Mouse (Mus musculus): ENCODE data around the gene Diexf. TPM values are rescaled to one million over a fixed set of nuclear protein-coding genes. Genes with fewer than 3 reads are reported as not detected.

Gene Diexf
- polyA plus RNA-seq, 1 experiment from 2014 or later: 10.8 TPM

DNA sequence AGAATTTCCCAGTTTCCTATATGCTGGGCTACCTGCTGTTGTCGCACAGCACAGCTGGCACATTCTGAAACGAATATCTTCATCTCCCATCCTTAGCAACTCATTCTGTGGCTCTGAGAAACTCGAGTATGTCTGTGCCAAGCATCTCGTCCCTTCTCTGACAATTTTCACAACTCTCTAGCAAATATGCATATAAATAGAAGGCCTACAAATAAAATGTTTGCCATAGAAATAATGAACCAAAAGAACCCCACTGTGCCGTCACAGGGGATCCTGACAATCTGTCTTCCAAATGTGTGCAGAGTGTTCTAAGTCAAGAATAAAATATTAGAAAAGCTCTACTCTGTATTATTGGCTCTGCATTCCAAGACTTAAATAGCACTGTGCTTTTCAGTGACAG is 70.5 kb downstream of the Diexf start:
- WGBS: 76% methylated on average over 5 of the region's 5 CpGs

DNA sequence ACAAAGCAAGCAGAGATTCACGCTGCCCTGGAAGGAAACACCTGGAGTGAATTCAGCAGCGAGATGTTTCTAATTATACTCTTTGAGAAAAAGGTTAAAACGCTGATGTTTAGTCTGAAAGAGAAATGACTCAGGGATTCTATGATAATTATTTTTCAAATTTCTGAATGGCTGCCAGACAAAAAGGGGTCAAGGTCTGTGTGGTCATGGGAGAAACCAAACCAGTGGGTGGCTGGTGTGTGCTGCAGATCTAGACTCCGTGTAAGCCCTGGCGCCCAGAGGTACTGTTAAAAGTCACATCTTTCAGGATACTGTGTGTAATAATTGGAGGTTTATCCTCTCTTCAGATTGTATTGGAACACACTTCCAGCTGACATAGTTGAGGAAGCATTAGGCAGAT is 75.7 kb downstream of the Diexf start:
- Histone ChIP-seq H3K27me3 (ENCODE audit: control insufficient read depth, insufficient read depth, low read length) (no peaks in the 10 kb centered on the region), H3K36me3 (ENCODE audit: control insufficient read depth, insufficient read depth, low read length) (no peaks in the 10 kb centered on the region), H3K4me1 (ENCODE audit: control insufficient read depth, insufficient read depth, low read length) (no peaks in the 10 kb centered on the region), H3K4me3 (ENCODE audit: low read depth, low read length) (no peak overlapping the region), H3K9ac (ENCODE audit: low read length) (no peak overlapping the region), H3K4me2 (ENCODE audit: low read depth) (no peak overlapping the region), H3K9me3 (ENCODE audit: control insufficient read depth, low read length) (no peaks in the 10 kb centered on the region), H3K27ac (ENCODE audit: low read depth, low read length) (no peak overlapping the region)
- ATAC-seq (ENCODE audit: insufficient read depth, low FRiP score, low TSS enrichment) (no peak), DNase-seq (ENCODE audit: low spot score) (no peak)
- 83% methylated on average over 5 of the region's 5 CpGs for WGBS

More for the DNA sequence above, 70.5 kb downstream of the Diexf start:
- no peaks in the 10 kb centered on the region for H3K27me3 ChIP-seq (ENCODE audit: control insufficient read depth, insufficient read depth, low read length)
- no peak for DNase-seq (ENCODE audit: low spot score)
- no peaks in the 10 kb centered on the region for H3K4me1 ChIP-seq (ENCODE audit: control insufficient read depth, insufficient read depth, low read length)
- H3K36me3 ChIP-seq (ENCODE audit: control insufficient read depth, insufficient read depth, low read length): no peaks in the 10 kb centered on the region
- no peak overlapping the region for H3K27ac ChIP-seq (ENCODE audit: low read depth, low read length)
- H3K4me2 ChIP-seq (ENCODE audit: low read depth): no peak overlapping the region
- H3K9ac ChIP-seq (ENCODE audit: low read length): no peak overlapping the region
- no peak overlapping the region for H3K4me3 ChIP-seq (ENCODE audit: low read depth, low read length)
- ATAC-seq (ENCODE audit: insufficient read depth, low FRiP score, low TSS enrichment): no peak
- H3K9me3 ChIP-seq (ENCODE audit: control insufficient read depth, low read length): no peaks in the 10 kb centered on the region

DNA sequence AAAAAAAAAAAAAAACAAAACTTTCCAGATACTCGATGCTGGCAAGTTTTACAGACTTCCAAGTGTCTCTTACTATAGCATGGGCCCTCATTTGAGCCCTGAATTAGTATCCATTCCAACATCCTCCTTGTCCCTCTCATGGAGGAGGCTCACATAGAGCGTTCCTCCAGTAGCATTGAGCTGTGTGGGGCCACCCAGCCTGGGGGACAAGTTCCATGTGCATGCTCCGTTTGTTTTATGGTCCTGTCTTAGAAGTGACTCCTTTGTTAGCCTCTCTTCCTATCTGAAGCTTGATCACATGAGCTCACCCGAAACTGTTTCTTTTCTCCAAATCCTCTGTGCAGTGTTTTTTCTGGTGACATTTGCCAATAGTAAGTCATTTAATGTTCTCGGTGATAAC is 77.0 kb downstream of the Diexf start:
- no peaks in the 10 kb centered on the region for H3K4me1 ChIP-seq (ENCODE audit: control insufficient read depth, insufficient read depth, low read length)
- H3K27me3 ChIP-seq (ENCODE audit: control insufficient read depth, insufficient read depth, low read length): no peaks in the 10 kb centered on the region
- H3K4me3 ChIP-seq (ENCODE audit: low read depth, low read length): no peak overlapping the region
- DNase-seq (ENCODE audit: low spot score): no peak
- WGBS: 62% methylated on average over 5 of the region's 5 CpGs
- no peak overlapping the region for H3K27ac ChIP-seq (ENCODE audit: low read depth, low read length)
- no peaks in the 10 kb centered on the region for H3K9me3 ChIP-seq (ENCODE audit: control insufficient read depth, low read length)
- no peak overlapping the region for H3K4me2 ChIP-seq (ENCODE audit: low read depth)
- ATAC-seq (ENCODE audit: insufficient read depth, low FRiP score, low TSS enrichment): no peak
- no peak overlapping the region for H3K9ac ChIP-seq (ENCODE audit: low read length)
- H3K36me3 ChIP-seq (ENCODE audit: control insufficient read depth, insufficient read depth, low read length): no peaks in the 10 kb centered on the region

DNA sequence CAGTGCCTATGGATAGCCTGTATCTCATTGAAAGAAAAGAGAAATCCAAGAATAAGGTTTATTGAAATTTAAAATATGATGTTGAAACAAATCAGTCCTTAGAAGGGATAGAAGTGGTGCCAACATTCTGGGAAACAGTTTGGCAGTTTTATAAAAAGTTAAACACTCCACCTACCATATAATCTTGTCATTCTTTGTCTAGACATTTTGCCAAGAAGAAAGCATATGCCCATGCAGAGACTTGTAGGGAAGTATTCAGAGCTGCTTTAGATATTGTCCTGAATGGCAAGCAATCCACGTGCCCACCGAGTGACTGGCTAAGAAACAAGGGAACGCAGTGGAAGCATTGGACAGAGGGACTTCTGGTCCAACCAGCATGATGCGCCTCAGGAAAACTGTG is 82.5 kb downstream of the Diexf start:
- H3K9ac ChIP-seq (ENCODE audit: low read length): no peak overlapping the region
- no peak for DNase-seq (ENCODE audit: low spot score)
- no peaks in the 10 kb centered on the region for H3K4me1 ChIP-seq (ENCODE audit: control insufficient read depth, insufficient read depth, low read length)
- no peak overlapping the region for H3K27ac ChIP-seq (ENCODE audit: low read depth, low read length)
- H3K4me3 ChIP-seq (ENCODE audit: low read depth, low read length): no peak overlapping the region
- ATAC-seq (ENCODE audit: insufficient read depth, low FRiP score, low TSS enrichment): no peak
- no peaks in the 10 kb centered on the region for H3K36me3 ChIP-seq (ENCODE audit: control insufficient read depth, insufficient read depth, low read length)
- H3K4me2 ChIP-seq (ENCODE audit: low read depth): no peak overlapping the region
- H3K9me3 ChIP-seq (ENCODE audit: control insufficient read depth, low read length): no peaks in the 10 kb centered on the region
- 93% methylated on average over 4 of the region's 4 CpGs for WGBS
- no peaks in the 10 kb centered on the region for H3K27me3 ChIP-seq (ENCODE audit: control insufficient read depth, insufficient read depth, low read length)

DNA sequence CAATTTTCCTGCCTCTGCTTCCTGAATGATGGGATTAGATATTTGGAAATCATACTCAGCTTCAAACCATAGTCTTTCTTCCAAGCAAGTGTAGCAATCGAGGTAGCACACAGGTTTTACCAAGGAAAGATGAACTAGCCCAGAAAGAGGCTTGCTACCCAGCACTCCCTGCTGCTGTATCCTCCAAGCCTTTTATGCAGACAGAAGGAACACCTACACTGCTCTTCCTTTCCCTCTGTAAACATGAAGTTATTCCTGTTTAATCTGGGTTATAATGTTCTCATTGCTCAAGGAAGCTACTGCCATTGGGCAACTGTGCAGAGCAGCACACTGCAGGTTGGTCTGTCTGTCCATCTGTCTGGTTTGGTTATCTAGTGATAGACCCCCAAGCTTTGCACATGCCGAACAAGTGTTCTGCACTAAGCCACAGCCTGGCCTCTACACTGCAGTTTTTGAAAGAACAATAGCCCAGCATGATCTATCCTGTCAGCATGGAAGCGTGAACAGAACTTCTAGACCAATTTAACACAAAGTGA is 87.2 kb downstream of the Diexf start:
- Histone ChIP-seq H3K4me3 (ENCODE audit: low read depth, low read length) (no peak overlapping the region), H3K4me2 (ENCODE audit: low read depth) (no peak overlapping the region), H3K36me3 (ENCODE audit: control insufficient read depth, insufficient read depth, low read length) (no peaks in the 10 kb centered on the region), H3K9ac (ENCODE audit: low read length) (no peak overlapping the region), H3K4me1 (ENCODE audit: control insufficient read depth, insufficient read depth, low read length) (no peaks in the 10 kb centered on the region), H3K9me3 (ENCODE audit: control insufficient read depth, low read length) (no peaks in the 10 kb centered on the region), H3K27ac (ENCODE audit: low read depth, low read length) (no peak overlapping the region), H3K27me3 (ENCODE audit: control insufficient read depth, insufficient read depth, low read length) (no peaks in the 10 kb centered on the region)
- ATAC-seq (ENCODE audit: insufficient read depth, low FRiP score, low TSS enrichment): no peak
- DNase-seq (ENCODE audit: low spot score): no peak
- WGBS: 72% methylated on average over 3 of the region's 3 CpGs

Other genes starting within 250 kb of the Diexf start
- gene Syt14, start 94.5 kb downstream of the Diexf start, polyA plus RNA-seq (2014; fragmentation: Nextera tagmentation; extraction: Ambion mirVana): 7.4 and 8.1 TPM in 2 replicates
- gene Irf6, start 22.8 kb upstream of the Diexf start, polyA plus RNA-seq (2014; fragmentation: Nextera tagmentation; extraction: Ambion mirVana): 5.4 and 5.5 TPM in 2 replicates
- 16.6 and 17.2 TPM in 2 replicates for gene A130010J15Rik, start 37.8 kb upstream of the Diexf start, polyA plus RNA-seq (2014; fragmentation: Nextera tagmentation; extraction: Ambion mirVana)
- gene Traf3ip3, start 71.4 kb upstream of the Diexf start, polyA plus RNA-seq (2014; fragmentation: Nextera tagmentation; extraction: Ambion mirVana): 1.6 and 2.6 TPM in 2 replicates
- 0.09 and 0.62 TPM in 2 replicates for gene Lamb3, start 77.4 kb upstream of the Diexf start, polyA plus RNA-seq (2014; fragmentation: Nextera tagmentation; extraction: Ambion mirVana)
- not detected in 2 replicates for gene Hsd11b1, start 133.8 kb upstream of the Diexf start, polyA plus RNA-seq (2014; fragmentation: Nextera tagmentation; extraction: Ambion mirVana)
- 7.4 and 7.9 TPM in 2 replicates for gene G0s2, start 142.9 kb upstream of the Diexf start, polyA plus RNA-seq (2014; fragmentation: Nextera tagmentation; extraction: Ambion mirVana)
- 12.4 and 13.3 TPM in 2 replicates for gene Camk1g, start 240.0 kb upstream of the Diexf start, polyA plus RNA-seq (2014; fragmentation: Nextera tagmentation; extraction: Ambion mirVana)